Mouse (Mus musculus) myocyte (in vitro differentiated cells): ENCODE data around the gene Rev3l. TPM values are rescaled to one million over a fixed set of nuclear protein-coding genes. Genes with fewer than 3 reads are reported as not detected.
"Not testable (repeated sequence)": the region's sequence is repeated elsewhere in the genome, so short reads cannot be mapped to it uniquely, and the experiment has no call there.

Source experiments
- H3K27me3 ChIP-seq: one replicate; pipeline ENCODE4 v1.6.1; 2011; ENCODE audit not compliant: control insufficient read depth, insufficient read depth, insufficient read length
- H3K36me3 ChIP-seq: one replicate; pipeline ENCODE4 v1.6.1; 2011; ENCODE audit not compliant: control insufficient read depth, insufficient read depth
- H3K4me2 ChIP-seq: one replicate; pipeline ENCODE4 v1.6.1; 2011; ENCODE audit warnings: low read depth, control low read depth
- H3K4me3 ChIP-seq: one replicate; pipeline ENCODE4 v1.5.1; 2011; ENCODE audit warnings: mild to moderate bottlenecking, control low read depth, moderate library complexity
- H3K79me2 ChIP-seq: one replicate; pipeline ENCODE4 v1.6.1; 2011; ENCODE audit not compliant: control insufficient read depth, insufficient read depth
- H3ac ChIP-seq: one replicate; pipeline ENCODE4 v1.6.1; 2011; ENCODE audit not compliant: control insufficient read depth, insufficient read length
- CEBPB ChIP-seq: IDR thresholded peaks from 2 replicates; pipeline ENCODE4 v1.6.1; 2011; ENCODE audit warnings: mild to moderate bottlenecking, moderate library complexity; ENCODE audit not compliant: poor library complexity, insufficient read depth, severe bottlenecking
- E2F4 ChIP-seq: IDR thresholded peaks from one replicate; pipeline ENCODE4 v1.6.1; 2011; ENCODE audit warnings: mild to moderate bottlenecking, control low read depth, moderate library complexity; ENCODE audit not compliant: insufficient read depth
- MAX ChIP-seq: IDR thresholded peaks from one replicate; pipeline ENCODE4 v1.6.1; 2011; ENCODE audit warnings: low read depth, mild to moderate bottlenecking, control low read depth
- MYOD1 ChIP-seq, 3 experiments: IDR thresholded peaks; one replicate each; pipeline ENCODE4 v1.6.1; 2011; ENCODE audit warnings: control low read depth in 2 of 3, low read depth in 2 of 3, mild to moderate bottlenecking in 2 of 3, moderate library complexity in 1 of 3; ENCODE audit not compliant: insufficient read length in 2 of 3, control insufficient read depth in 1 of 3
- MYOG ChIP-seq, 3 experiments: IDR thresholded peaks; one replicate each; pipeline ENCODE4 v1.6.1; 2011; ENCODE audit warnings: control low read depth in 2 of 3, low read depth in 2 of 3, mild to moderate bottlenecking in 2 of 3; ENCODE audit not compliant: insufficient read length in 2 of 3, control insufficient read depth in 1 of 3, insufficient read depth in 1 of 3
- POLR2A ChIP-seq: IDR thresholded peaks from one replicate; pipeline ENCODE4 v1.6.1; 2011; ENCODE audit warnings: low read depth, mild to moderate bottlenecking, control low read depth, moderate library complexity; ENCODE audit not compliant: insufficient read length
- POLR2AphosphoS2 ChIP-seq: IDR thresholded peaks from one replicate; pipeline ENCODE4 v1.6.1; 2011; ENCODE audit warnings: low read depth, control low read depth; ENCODE audit not compliant: insufficient read length
- REST ChIP-seq: IDR thresholded peaks from one replicate; pipeline ENCODE4 v1.6.1; 2011; ENCODE audit warnings: mild to moderate bottlenecking, control low read depth, moderate library complexity; ENCODE audit not compliant: insufficient read depth, insufficient read length
- SRF ChIP-seq: IDR thresholded peaks from one replicate; pipeline ENCODE4 v1.6.1; 2011; ENCODE audit warnings: low read depth; ENCODE audit not compliant: control insufficient read depth, insufficient read length
- TCF12 ChIP-seq: IDR thresholded peaks from one replicate; pipeline ENCODE4 v1.6.1; 2011; ENCODE audit warnings: mild to moderate bottlenecking, control low read depth; ENCODE audit not compliant: poor library complexity, insufficient read depth, severe bottlenecking
- TCF3 ChIP-seq: IDR thresholded peaks from one replicate; pipeline ENCODE4 v1.6.1; 2011; ENCODE audit warnings: low read depth, control low read depth; ENCODE audit not compliant: insufficient read length
- USF1 ChIP-seq: IDR thresholded peaks from one replicate; pipeline ENCODE4 v1.6.1; 2011; ENCODE audit warnings: low read depth, mild to moderate bottlenecking, control low read depth, moderate library complexity
- polyA plus RNA-seq: library from polyadenylated mRNA; unstranded; fragments of >200 nt; fragmentation: generic; extraction: Trizol; gene quantifications from one replicate; pipeline ENCODE4 v1.2.1, GENCODE M21; 2012; ENCODE audit warnings: missing spikeins

The Rev3l gene
- polyA plus RNA-seq, 1 experiment = 2.4 TPM

GRCm38 (mm10) chr10:39904191-39904590 lies 172.3 kb downstream of the Rev3l start:
- TF ChIP-seq TCF3 (no peak), POLR2A (no peak), CEBPB (no peak), E2F4 (no peak), USF1 (no peak), MYOD1 (IDR thresholded peaks at IDR 0.05; ENCODE audit: control insufficient read depth in 1 of 3, insufficient read length in 2 of 3, low read depth in 2 of 3) (no peak)
- no peak overlapping the region for H3K4me2 ChIP-seq
- H3ac ChIP-seq = no peak overlapping the region
- H3K36me3 ChIP-seq = no peaks in the 10 kb centered on the region
- no peak overlapping the region for H3K4me3 ChIP-seq
- H3K79me2 ChIP-seq = no peaks in the 10 kb centered on the region
- H3K27me3 ChIP-seq = no peaks in the 10 kb centered on the region

GRCm38 (mm10) chr10:39906799-39907658 lies 175.1 kb downstream of the Rev3l start:
- Histone ChIP-seq H3ac (no peak overlapping the region), H3K4me2 (no peak overlapping the region), H3K79me2 (no peaks in the 10 kb centered on the region), H3K4me3 (no peak overlapping the region), H3K36me3 (no peaks in the 10 kb centered on the region), H3K27me3 (no peaks in the 10 kb centered on the region)
- TF ChIP-seq TCF3 = no peak
- TF ChIP-seq POLR2A = no peak

- Histone ChIP-seq H3K36me3 (no peaks in the 10 kb centered on the region), H3K27me3 (no peaks in the 10 kb centered on the region), H3K4me3 (no peak overlapping the region), H3K4me2 (peak overlapping the region; percentile 46), H3ac (no peak overlapping the region), H3K79me2 (no peaks in the 10 kb centered on the region)
- TF ChIP-seq TCF12 (no peak), MYOD1 (IDR thresholded peaks at IDR 0.05; ENCODE audit: control insufficient read depth in 1 of 3, insufficient read length in 2 of 3, low read depth in 2 of 3) (no peak), MYOG (IDR thresholded peaks at IDR 0.05; ENCODE audit: control insufficient read depth in 1 of 3, insufficient read depth in 1 of 3, insufficient read length in 2 of 3, low read depth in 2 of 3) (no peak), TCF3 (no peak), USF1 (no peak), POLR2A (no peak), MAX (no peak), E2F4 (no peak), POLR2AphosphoS2 (no peak), CEBPB (no peak), SRF (no peak), REST (no peak)
Measured at GRCm38 (mm10) chr10:39908768-39909441, 177.0 kb downstream of the Rev3l start.

- TF ChIP-seq E2F4 (no peak), TCF12 (no peak), SRF (no peak), MYOD1 (IDR thresholded peaks at IDR 0.05; ENCODE audit: control insufficient read depth in 1 of 3, insufficient read length in 2 of 3, low read depth in 2 of 3) (no peak), MAX (no peak), MYOG (IDR thresholded peaks at IDR 0.05; ENCODE audit: control insufficient read depth in 1 of 3, insufficient read depth in 1 of 3, insufficient read length in 2 of 3, low read depth in 2 of 3) (no peak), CEBPB (no peak), TCF3 (no peak), USF1 (no peak), POLR2AphosphoS2 (no peak), POLR2A (no peak)
- no peaks in the 10 kb centered on the region for H3K36me3 ChIP-seq
- no peak overlapping the region for H3K4me3 ChIP-seq
- no peaks in the 10 kb centered on the region for H3K79me2 ChIP-seq
- no peaks in the 10 kb centered on the region for H3K27me3 ChIP-seq
- no peak overlapping the region for H3K4me2 ChIP-seq
- no peak overlapping the region for H3ac ChIP-seq
Measured at GRCm38 (mm10) chr10:39912616-39913015, 180.7 kb downstream of the Rev3l start.

- not testable (repeated sequence) for H3K4me3 ChIP-seq, H3ac ChIP-seq, H3K4me2 ChIP-seq, H3K79me2 ChIP-seq, H3K36me3 ChIP-seq
- peaks cover 16% of the 10 kb centered on the region for H3K27me3 ChIP-seq
Measured at GRCm38 (mm10) chr10:39924556-39924955, 192.6 kb downstream of the Rev3l start.

Other genes with a start within 250 kb of the Rev3l start
- 4.2 TPM for gene Traf3ip2, start 119.2 kb upstream of the Rev3l start, polyA plus RNA-seq
- gene Mfsd4b4, start 167.1 kb downstream of the Rev3l start, polyA plus RNA-seq = 1.1 TPM
- gene Mfsd4b2, start 194.8 kb downstream of the Rev3l start, polyA plus RNA-seq = not detected
- gene Mfsd4b3, start 228.0 kb downstream of the Rev3l start, polyA plus RNA-seq = 0.64 TPM